8 mouse cellular contexts compared by ENCODE assay signal in genomic region chr2:156862041-156862717, GRCm38 (mm10). TPM values are rescaled to one million over a fixed set of nuclear protein-coding genes. Genes with fewer than 3 reads are reported as not detected.
A peak's percentile ranks its signal among the peaks of the same experiment; 100 is the strongest.
DNase-seq lines count a peak whose midpoint lies in the region; ATAC-seq and TF ChIP-seq lines count a peak whose summit lies in the region.

No protein-coding gene starts in this region.

- H3K4me2 ChIP-seq in kidney, embryonic 14.5 days (replicated peaks; ENCODE audit: low read depth, low read length) = peak overlapping the region; percentile 84
- peak overlapping the region; percentile 81 for H3K4me2 ChIP-seq in stomach, postnatal 0 days (replicated peaks; ENCODE audit: low read depth)

- peaks cover 36% of the 10 kb centered on the region; the same call in 1 of the 2 replicates for H3K36me3 ChIP-seq in kidney, embryonic 14.5 days (ENCODE audit: control insufficient read depth, insufficient read depth, low read length)
- H3K36me3 ChIP-seq in stomach, postnatal 0 days (ENCODE audit: control insufficient read depth, insufficient read depth, low read length) = no peaks in the 10 kb centered on the region

- peak; percentile 55 for DNase-seq in cerebellum, adult 11-12 months
- DNase-seq in cerebellum, adult 9-10 months = no peak
- peak; percentile 48 for DNase-seq in 416B (ENCODE audit: low read depth)
- peak; percentile 61 to 67 for DNase-seq in adrenal gland, postnatal 36 days
- peak; percentile 17 to 23 for DNase-seq in frontal cortex, postnatal 14 days (ENCODE audit: low spot score in 2 of 2)
- peak; percentile 42 for DNase-seq in lung, postnatal 14 days
- peak; percentile 63 for DNase-seq in stomach, postnatal 0 days (ENCODE audit: low spot score)

- peaks cover 15% of the 10 kb centered on the region for H3K4me1 ChIP-seq in kidney, embryonic 14.5 days (ENCODE audit: control insufficient read depth, insufficient read depth, low read length)
- 0 out of 2 replicates have a peak, but pooled peaks cover 7% of the 10 kb centered on the region for H3K4me1 ChIP-seq in stomach, postnatal 0 days (replicated peaks; ENCODE audit: control insufficient read depth, insufficient read depth)

- peak; percentile 25; the same call in 1 of the 2 replicates for ATAC-seq in kidney, embryonic 14.5 days (ENCODE audit: low FRiP score, low TSS enrichment)
- ATAC-seq in stomach, postnatal 0 days (ENCODE audit: low FRiP score, low TSS enrichment) = no peak

- peak; percentile 30; the same call in 1 of the 2 replicates for TF ChIP-seq CTCF in stomach, postnatal 0 days (IDR thresholded peaks at IDR 0.05; ENCODE audit: low read depth)

- H3K27ac ChIP-seq in kidney, embryonic 14.5 days (ENCODE audit: low read depth, low read length) = peak overlapping the region; percentile 89
- H3K27ac ChIP-seq in stomach, postnatal 0 days (replicated peaks) = peak overlapping the region; percentile 97

- H3K9ac ChIP-seq in kidney, embryonic 14.5 days (ENCODE audit: low read depth, low read length) = peak overlapping the region; percentile 99
- peak overlapping the region; percentile 87 for H3K9ac ChIP-seq in stomach, postnatal 0 days (ENCODE audit: low read length)

- WGBS in kidney, embryonic 14.5 days = under 1% methylated on average over 19 of the region's 19 CpGs
- under 1% methylated on average over 19 of the region's 19 CpGs for WGBS in stomach, postnatal 0 days

- no peak for TF ChIP-seq EP300 in stomach, postnatal 0 days (optimal IDR thresholded peaks at IDR 0.05)

- H3K4me3 ChIP-seq in kidney, embryonic 14.5 days (ENCODE audit: low read length) = peak overlapping the region; percentile 98
- H3K4me3 ChIP-seq in stomach, postnatal 0 days (ENCODE audit: low read depth, low read length) = peak overlapping the region; percentile 99

- H3K27me3 ChIP-seq in kidney, embryonic 14.5 days (ENCODE audit: control insufficient read depth, insufficient read depth, low read length) = no peaks in the 10 kb centered on the region
- no peaks in the 10 kb centered on the region for H3K27me3 ChIP-seq in stomach, postnatal 0 days (ENCODE audit: control insufficient read depth, insufficient read depth, low read length)

- no peaks in the 10 kb centered on the region for H3K9me3 ChIP-seq in kidney, embryonic 14.5 days (ENCODE audit: control insufficient read depth, low read length)
- no peaks in the 10 kb centered on the region for H3K9me3 ChIP-seq in stomach, postnatal 0 days (ENCODE audit: control insufficient read depth, low read length)

RNA-seq across cellular contexts. Expression of gene Rab5if, which starts 0.7 kb away (rescaled TPM):
- 100 to 1,000 TPM; 244 to 346 TPM for total RNA-seq in adrenal gland, postnatal 36 days (2021)
- 199 and 227 TPM in 2 replicates for polyA plus RNA-seq in kidney, embryonic 14.5 days (2014; fragmentation: Nextera tagmentation; extraction: Ambion mirVana)
- 221 and 227 TPM in 2 replicates for polyA plus RNA-seq in stomach, postnatal 0 days (2015; fragmentation: Nextera tagmentation; extraction: Ambion mirVana)

RNA-seq across cellular contexts. Expression of gene 4930518I15Rik, which starts 4.4 kb away (rescaled TPM):
- total RNA-seq in adrenal gland, postnatal 36 days (2021) = 1 to 10 TPM; 1.4 to 3.2 TPM
- 6.4 and 7.4 TPM in 2 replicates for polyA plus RNA-seq in kidney, embryonic 14.5 days (2014; fragmentation: Nextera tagmentation; extraction: Ambion mirVana)
- polyA plus RNA-seq in stomach, postnatal 0 days (2015; fragmentation: Nextera tagmentation; extraction: Ambion mirVana) = 2.4 and 2.7 TPM in 2 replicates

RNA-seq across cellular contexts. Expression of gene Tgif2, which starts 22.4 kb away (rescaled TPM):
- total RNA-seq in adrenal gland, postnatal 36 days (2021) = 1 to 10 TPM; 3.9 to 4.4 TPM
- polyA plus RNA-seq in kidney, embryonic 14.5 days (2014; fragmentation: Nextera tagmentation; extraction: Ambion mirVana) = 67.8 and 78.1 TPM in 2 replicates
- polyA plus RNA-seq in stomach, postnatal 0 days (2015; fragmentation: Nextera tagmentation; extraction: Ambion mirVana) = 11.9 and 13.3 TPM in 2 replicates

RNA-seq across cellular contexts. Expression of gene Sla2, which starts 24.8 kb away (rescaled TPM):
- total RNA-seq in adrenal gland, postnatal 36 days (2021) = not detected
- 0.23 and 0.24 TPM in 2 replicates for polyA plus RNA-seq in kidney, embryonic 14.5 days (2014; fragmentation: Nextera tagmentation; extraction: Ambion mirVana)
- 0.10 and 0.17 TPM in 2 replicates for polyA plus RNA-seq in stomach, postnatal 0 days (2015; fragmentation: Nextera tagmentation; extraction: Ambion mirVana)
